Mouse (Mus musculus): ENCODE data around the gene Gpr180.
"Not testable (repeated sequence)": the region's sequence is repeated elsewhere in the genome, so short reads cannot be mapped to it uniquely, and the experiment has no call there.

Gpr180 gene

DNA sequence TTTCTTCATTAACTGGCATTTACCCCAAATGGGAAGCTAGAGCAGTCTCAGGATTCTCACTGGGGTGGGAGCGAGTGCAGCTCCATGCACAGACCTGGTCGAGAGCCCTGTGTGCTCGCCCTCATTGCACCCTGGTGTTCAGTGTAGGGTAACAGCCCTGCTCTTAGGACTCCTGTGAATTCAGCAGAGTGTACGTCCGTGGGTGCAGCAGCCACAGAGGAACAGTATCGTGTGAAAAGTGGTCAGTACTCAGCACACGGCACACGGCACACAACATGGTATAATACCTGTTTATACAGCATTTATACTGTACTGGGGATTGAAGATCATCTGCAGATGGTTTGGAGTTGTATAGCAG, 15.3 kb downstream of the Gpr180 start:
- no peak for DNase-seq (ENCODE audit: extremely low spot score)

DNA sequence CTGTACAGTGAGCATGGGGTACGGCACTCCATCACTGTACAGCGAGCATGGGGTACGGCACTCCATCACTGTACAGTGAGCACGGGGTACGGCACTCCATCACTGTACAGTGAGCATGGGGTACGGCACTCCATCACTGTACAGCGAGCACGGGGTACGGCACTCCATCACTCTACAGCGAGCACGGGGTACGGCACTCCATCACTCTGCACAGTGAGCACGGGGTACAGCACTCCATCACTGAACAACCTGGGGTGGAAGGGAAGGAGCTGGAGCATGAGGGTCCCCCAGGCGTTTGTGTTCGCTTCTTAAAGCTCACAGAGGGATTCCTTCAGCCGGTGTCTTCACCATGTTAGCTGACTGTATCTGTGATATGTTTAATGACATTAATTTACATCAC, 19.1 kb downstream of the Gpr180 start:
- not testable (repeated sequence) for DNase-seq (ENCODE audit: extremely low spot score)

DNA sequence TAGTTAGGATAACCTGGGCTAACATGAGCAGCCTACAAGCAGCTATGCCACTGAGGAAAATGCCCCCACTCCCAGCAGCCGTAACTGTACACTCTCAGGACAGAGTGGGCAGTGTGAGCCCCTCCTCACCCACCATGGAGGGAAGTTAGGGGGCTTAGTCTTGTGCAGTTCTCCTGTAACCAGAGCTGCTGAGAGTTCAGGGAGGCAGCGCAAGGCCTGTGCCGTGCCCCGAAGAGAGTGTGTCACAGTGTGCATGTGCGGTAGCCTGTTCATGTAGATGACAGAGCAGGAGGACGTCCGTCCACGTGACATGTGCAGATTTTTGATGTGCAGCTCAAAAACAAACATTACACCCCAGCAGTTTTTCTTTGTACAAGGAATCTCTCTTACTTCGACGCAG, 19.8 kb downstream of the Gpr180 start:
- DNase-seq (ENCODE audit: extremely low spot score), result no peak

DNA sequence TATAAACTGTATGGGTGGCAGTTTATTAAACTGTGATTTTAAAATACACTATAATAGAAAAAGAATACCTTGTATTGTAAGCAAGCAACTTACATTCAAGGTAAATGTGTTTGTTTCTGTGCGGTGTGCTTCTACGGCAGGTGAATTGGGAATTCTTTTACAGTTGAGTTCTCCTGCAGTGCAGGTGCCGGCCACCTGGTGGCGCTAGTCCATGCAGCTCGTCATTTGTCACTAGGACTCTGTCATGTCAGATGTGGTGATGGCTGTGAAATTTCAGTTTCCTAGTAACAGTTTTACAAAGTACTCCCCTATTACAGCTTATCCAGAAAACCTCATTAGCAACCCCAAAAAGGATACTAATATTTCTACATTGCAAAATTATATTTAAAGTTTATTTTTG, 20.2 kb downstream of the Gpr180 start:
- peak; percentile 63 for DNase-seq (ENCODE audit: extremely low spot score)

DNA sequence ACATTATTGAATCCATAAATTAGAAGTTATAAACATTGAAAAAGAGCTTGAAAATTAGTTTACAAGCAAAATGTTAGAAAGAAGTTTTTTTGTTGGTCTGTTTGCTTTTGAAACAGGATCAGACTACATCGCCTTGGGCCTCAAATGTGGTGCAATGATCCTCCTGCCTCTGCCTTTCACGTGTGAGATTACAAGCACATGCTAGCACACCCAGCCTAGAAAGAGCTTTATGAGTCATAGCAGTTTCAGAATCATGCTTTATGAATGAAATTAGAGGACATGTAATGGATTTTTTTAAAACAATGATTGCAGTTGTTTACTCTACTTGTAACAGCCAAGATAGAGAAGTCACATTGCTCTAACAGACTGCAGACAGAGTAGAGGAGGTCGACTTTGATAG, 24.8 kb downstream of the Gpr180 start:
- no peak for DNase-seq (ENCODE audit: extremely low spot score)

DNA sequence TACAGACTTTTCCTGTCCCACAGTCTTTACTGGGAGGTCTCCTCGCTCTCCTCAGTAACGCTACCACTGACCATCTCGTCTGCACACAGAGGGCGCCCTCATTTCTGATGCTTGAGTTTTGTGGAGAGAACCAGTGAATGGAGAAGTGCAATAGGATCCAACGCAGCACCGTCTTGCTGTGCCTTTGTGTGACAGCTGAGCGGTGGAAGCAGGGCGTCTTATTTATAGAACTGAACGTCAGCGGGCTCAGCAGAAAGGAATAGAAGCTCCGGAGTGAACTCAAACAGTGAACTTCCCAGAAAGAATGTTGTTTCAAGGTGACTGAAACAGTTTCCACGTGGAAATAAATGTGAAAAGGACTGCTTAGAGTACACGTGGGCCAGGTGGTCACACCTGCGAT, 25.7 kb downstream of the Gpr180 start:
- no peak for DNase-seq (ENCODE audit: extremely low spot score)

DNA sequence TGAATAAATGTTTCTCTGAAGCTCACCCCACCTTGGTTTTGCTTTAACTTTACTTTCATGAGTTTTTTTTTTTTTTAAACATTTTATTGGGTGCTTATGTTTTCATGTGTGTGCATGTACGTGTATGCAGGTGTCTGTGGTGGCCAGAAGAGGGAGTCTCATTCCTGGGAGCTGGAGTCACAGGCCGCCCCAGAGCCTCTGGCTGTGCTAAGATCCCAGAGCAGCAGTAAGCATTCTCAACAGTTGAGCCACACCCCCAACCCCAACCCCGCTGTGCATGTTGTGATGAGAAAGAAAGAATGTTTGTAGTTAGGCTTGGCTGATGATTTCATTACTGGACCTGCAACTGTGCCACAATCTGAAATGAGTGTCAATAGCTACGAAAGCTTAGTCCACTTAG, 31.8 kb downstream of the Gpr180 start:
- DNase-seq (ENCODE audit: extremely low spot score), result no peak

DNA sequence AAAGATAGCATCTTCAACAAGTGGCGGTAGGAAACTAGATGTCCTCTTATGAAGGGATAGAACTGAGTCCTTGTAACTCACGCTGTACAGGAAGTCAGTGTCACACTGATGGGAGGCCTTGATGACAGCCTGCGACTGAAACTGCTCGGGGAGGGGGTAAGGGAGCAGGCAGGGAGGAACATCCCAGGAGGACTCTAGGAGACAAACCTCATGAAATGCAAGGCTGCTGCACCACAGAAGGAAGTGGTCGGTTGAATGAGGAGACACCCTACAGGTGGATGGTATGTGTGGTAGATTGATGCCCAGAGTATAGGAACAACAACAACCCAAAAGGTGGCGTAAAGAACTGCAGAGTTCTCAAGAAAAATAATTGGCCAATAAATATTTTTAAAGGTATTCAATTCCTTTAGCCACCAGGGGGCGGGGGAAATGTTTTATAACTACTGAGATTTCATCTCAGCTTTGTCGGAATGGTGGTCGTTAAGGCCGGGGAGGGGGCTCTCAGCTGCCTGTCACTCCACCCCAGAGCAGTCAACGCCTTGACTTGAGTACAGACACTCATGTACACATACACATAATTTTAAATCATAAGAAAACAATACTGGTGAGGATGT, 36.7 kb downstream of the Gpr180 start:
- DNase-seq (ENCODE audit: extremely low spot score), result no peak

DNA sequence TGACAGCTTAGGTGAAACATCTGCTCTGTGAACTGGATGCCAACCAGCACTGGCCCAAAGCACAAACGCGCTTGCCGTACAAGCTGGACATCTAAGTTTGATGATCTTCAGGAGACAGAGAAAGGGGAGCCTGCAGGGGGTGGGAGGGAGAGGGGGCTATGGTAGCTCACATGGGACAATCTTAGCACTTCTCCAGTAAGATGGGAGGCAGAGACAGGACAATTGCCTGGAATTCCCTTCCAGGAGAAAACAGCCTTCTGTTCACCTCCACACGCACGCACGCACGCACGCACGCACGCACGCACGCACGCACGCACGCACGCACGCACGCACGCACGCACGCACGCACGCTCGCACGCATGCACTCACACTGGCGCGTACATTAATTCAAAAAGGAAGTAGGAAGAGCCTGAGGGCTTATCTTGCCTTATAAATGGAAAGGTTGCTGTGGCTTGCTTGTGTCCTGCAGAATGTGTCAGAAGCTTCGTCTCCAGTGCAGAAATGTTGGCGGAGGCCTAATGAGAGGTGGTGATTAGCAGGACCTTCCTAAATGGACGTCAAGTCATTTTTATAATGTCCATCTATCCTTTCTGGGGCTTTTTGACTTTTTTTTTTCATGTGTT, 38.2 kb downstream of the Gpr180 start:
- no peak for DNase-seq (ENCODE audit: extremely low spot score)

DNA sequence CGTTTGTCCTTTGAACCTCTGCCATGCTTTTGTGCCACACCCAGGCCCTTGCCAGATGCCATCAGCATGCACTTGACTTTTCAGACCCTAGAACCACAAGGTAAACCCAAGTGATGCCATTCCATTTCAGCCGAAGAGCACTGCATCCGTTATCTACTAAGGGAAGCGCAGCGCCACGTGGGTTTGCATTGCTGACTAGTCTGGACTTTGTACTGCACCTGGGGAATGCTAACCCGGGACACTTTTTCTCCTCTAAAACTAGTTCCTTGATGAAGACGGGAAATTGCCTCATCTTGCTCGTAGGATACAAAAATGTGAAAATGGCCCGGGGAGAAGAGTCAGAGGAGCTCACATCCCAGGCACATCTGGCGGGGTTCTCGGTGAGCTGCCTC, 38.7 kb downstream of the Gpr180 start:
- no peak for DNase-seq (ENCODE audit: extremely low spot score)

DNA sequence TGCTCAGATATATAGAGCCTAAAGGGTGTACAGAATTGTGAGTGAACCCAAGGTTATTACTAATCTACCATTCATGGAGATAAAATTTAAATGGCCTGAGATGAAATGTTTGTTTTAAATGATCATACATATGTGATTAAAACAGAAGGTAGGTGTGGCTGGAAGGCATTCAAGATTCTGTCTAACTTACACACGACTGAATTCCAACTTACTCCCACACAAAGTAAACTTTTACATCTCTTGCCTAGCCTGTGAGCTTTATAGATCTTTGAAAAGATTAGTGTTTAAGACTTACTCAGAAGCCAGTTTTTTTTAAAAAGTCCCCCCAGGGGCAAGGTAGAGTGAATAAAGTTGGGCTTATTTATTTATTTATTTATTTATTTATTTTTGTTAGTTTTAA, 42.3 kb downstream of the Gpr180 start:
- DNase-seq (ENCODE audit: extremely low spot score), result no peak

DNA sequence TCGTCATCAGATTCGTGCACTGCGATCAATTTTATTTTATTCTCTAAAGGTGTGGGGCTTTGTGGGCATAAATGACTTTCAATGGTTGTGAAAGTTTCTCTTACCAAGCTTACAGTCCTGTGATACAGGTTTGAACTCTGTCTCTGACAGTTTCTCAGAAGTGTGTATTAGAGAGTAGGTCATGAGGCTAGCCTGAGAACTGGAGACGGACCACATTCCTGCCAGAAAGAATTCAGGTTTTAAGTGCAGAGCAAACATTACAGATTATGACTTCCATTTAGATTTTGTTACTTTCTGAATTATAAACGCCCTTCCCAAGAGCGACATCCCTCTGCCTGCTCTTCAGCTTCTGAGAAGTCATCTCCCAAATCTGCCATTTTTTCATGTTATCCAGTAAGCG, 42.7 kb downstream of the Gpr180 start:
- no peak for DNase-seq (ENCODE audit: extremely low spot score)

DNA sequence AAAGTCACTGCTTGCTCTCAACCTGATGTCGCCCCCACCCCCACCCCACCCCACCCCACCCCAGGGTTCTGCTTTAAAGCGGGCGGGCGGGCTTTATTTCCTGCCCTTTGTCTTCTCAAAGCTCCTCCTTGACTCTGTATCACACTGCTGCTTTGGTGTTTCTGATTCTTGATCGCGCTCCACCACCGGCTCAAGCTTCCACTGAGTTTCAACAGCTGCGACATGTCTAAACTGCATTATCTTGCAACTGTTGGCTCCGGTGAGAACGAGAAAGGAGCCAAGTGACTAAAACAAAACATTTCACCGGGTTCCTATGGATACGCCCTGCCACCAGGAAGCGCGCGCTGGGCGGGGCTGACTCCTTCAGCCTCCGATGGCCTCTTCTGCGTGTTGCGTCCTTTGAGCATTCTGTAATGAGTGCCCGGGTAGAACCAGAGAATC, 43.2 kb downstream of the Gpr180 start:
- peak; percentile 76 for DNase-seq (ENCODE audit: extremely low spot score)

DNA sequence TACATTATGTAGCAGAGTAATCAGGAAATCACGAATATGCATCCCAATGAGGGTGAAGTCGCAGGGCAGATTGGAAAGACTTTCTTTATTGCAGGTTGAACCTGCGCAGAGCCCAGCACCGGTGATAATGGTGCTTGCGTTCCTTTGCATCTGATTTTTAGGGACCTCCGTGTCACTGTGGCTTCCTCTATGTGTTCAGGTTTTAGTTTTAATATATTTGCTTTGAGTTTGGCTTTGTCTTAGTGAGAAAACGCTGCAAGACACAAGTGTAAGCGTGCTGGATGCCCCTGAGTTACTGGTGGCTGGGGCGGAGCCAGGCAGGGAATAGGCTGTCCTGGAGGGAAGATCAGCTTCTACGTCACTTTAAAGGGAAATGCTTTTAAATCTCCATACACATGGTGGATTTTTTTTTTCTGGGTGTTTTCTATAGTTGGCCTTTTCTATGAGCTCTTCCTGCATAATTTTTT, 43.8 kb downstream of the Gpr180 start:
- DNase-seq (ENCODE audit: extremely low spot score), result peak; percentile 43

DNA sequence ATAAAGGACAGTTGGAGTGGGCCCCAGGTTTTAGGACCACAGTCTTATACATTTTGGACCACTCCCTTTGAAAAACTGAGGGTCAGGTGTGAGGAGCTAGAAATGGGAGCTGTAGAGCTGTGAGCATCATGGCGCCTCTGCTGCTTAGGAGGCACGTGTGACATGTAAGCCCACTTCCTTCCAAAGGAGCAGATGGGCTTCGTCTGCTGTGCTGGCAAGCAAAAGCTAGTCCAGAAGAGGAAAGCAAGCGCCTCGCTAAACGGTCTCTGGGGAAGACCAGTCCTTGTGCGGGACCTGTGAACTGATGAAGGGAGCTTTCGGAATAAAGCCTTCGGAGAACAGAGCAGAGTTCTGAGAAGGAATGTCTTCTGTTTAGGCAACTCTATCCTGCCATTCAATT, 54.5 kb downstream of the Gpr180 start:
- no peak for DNase-seq (ENCODE audit: extremely low spot score)

DNA sequence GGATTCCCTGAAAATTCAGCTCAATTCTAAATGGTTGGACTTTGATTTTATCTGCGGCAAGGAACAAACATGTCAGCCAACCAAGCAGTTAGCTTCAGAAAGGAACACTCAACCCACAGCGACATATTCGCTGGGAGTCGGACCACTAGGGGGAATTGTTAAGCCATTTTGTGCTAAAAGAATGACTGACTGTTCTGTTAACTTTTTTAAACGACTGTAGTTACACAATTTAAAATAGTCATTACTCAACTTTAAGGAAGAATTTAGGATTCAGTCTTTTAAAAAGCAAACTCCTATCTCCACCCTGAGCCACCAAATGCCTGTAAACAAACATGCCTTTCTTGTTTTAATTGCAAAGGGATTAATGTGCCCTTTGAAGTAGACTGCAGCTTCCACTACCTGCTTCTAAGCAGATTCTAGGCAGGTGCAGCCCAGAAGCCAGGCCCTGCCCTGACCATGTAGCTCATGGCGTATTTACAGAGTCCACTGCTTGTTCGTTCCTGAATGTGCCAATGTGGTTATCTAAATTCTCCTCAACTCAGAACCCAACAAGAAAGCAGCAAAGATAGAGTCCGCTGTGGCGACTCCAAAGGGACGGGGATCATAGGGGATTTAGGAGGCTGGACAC, 56.2 kb downstream of the Gpr180 start:
- DNase-seq (ENCODE audit: extremely low spot score), result no peak

DNA sequence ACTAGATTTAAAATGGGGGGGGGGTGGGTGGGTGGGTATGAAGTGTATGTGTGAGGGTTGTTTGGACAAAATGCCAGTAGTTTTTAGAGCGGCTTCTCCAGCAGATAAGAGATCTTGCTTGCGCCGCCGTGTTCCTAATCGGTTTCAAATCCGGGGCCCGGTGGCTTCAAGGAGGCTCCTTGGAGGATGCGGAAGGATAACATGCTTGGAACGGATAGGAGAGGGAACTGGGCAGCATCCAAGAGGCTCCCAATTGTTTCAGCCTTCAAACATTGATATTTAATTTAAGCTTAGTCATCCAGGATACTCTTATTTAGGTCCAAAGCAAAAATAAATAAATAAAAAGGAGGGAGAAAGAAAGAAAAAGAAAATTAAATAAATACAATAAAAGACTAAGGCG, 56.7 kb downstream of the Gpr180 start:
- no peak for DNase-seq (ENCODE audit: extremely low spot score)

DNA sequence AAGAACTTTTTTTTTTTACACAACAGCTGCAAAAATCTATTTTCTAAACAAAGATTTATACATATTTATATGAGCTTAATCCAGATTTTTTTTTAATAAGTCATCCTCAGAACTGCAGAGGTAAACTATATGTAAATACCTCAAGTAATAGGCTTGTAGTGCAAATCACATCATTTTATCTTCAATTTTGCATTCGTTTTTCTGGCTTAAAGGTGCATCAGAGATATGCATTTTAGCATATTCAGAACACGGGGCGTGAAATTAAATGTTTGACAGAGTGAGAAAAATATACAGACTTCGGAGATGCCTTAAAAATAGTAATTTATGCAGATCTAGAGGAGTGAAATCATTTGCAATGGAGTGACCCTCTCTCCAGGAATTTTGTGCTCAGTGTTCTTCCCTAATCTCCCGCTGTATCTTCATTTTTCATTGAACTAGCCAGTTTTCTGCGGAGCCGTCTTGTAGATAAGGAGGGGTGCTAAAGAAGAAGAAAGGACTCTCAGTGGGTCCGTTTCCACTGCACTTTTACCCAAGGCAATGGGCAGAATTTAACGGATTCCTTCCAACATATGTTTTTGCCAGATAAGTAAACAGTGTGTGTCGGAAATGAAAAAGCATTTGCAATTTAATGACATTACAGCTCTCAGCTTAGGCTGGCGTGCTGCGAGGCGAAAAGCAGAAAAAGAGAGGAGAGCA, 57.4 kb downstream of the Gpr180 start:
- DNase-seq (ENCODE audit: extremely low spot score), result no peak

DNA sequence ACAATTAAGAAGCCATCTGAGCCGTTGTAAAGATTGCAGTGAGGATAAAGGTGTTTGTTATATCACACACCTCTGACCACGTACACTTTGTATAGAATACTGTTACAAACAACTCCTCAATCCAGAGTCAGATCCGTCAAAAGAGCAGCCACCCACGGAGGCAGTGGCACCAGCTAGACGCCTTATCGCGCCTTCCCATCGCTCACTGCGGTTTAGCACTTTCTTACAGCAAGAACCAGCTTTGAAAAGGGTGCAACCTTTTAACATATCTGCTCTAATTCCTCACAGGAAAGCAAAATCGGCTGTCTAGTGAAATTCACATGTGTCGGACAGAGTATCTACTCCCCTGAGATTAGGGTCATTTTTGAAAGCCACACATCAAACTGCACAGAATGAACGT, 60.1 kb downstream of the Gpr180 start:
- DNase-seq (ENCODE audit: extremely low spot score), result no peak

DNA sequence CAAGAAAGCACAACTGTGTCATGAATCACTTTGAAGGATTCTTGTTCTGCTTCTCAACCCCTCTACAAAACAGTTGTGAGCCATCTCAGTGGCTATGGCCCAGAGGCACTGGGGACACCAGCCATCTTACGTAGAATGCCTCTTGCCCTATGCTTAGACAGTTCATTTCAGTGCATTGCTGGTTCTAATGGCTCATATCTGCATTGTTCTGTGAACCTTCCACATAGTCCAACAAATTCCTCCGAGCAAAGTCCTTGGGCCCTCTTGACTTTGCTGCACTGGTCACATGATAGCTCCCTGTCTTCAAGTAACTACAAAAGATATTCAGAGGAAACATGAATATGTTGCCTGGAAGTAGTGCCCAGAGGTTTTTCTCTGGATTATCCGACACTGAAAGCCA, 63.8 kb downstream of the Gpr180 start:
- DNase-seq (ENCODE audit: extremely low spot score), result no peak

DNA sequence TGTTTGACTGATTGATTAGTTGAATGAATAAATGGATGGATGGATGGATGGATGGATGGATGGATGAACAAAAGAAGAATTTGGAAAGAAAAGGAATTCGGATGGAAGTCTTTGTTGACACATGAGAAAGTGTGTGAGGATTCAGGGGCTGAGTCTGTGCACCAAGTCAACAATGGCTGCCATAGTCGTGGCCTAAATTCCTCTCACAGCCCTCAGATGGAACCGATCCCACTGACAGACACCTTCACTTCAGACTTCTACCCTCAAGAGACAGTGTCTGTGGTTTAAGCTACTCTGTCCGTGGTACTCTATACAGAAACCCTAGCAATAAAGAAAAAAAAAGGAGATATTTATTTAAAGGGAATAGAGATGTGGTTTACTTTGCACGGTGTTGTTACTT, 65.0 kb downstream of the Gpr180 start:
- DNase-seq (ENCODE audit: extremely low spot score), result no peak

DNA sequence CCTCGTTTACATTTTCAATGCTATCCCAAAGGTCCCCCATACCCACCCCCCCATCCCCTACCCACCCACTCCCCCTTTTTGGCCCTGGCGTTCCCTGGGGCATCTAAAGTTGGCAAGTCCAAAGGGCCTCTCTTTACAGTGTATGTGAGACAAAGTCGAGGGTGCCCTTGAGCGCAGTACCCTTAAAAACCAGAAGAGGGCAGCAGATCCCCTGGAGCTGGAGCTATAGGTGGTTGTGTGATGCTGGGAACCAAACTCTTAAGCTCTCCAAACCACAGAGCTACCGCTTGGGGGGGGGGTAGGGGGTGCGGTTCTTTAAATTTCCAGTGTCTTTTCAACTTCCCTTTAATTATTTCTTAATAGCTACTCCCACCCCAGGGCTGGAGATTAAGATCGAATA, 66.1 kb downstream of the Gpr180 start:
- DNase-seq (ENCODE audit: extremely low spot score), result no peak

DNA sequence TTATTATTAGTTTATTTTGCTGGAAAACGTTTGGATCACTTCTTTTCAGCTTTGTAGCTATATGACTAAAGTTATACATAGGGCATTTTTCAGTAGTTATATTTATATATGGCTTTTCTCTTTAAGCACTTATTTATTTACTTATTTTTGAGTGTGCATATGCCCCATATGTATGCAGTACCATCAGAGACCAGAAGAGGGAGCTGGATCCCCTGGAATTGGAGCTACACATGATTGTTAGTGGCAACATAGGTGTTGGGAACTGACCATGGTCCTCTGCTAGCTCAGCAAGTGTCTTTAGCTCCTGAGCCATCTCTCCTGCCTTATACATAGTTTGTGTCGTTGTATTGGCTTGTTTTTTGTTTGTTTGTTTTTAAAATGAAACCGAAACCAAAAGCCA, 70.4 kb downstream of the Gpr180 start:
- DNase-seq (ENCODE audit: extremely low spot score), result no peak
